ENCODE assay signal across 8 mouse cellular contexts in the genomic region with DNA sequence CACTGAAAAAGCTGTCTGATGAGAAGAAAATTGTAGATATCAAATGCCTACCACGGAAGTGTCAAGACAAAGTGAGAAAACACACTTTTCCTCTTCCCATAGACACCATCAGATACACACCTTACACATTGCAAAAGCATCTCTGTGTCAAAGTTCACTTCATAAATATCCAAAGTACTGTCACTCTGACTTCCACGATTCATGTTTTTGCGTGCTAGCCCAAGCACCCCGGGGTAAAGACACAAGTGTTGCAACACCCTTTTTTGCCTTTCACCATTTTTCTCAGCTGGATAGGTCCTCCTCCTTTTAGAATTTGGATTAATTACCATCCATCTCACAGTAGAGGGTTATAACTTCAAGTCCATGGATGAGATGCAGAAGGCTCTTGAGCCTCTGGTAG. TPM values are rescaled to one million over a fixed set of nuclear protein-coding genes. Genes with fewer than 3 reads are reported as not detected.
A peak's percentile ranks its signal among the peaks of the same experiment; 100 is the strongest.
DNase-seq lines count a peak whose midpoint lies in the region; ATAC-seq and TF ChIP-seq lines count a peak whose summit lies in the region.

No protein-coding gene starts in this region.

- peak overlapping the region; percentile 94 for H3K9ac ChIP-seq in kidney, embryonic 16.5 days (replicated peaks; ENCODE audit: low read length)
- peak overlapping the region; percentile 92 for H3K9ac ChIP-seq in embryonic facial prominence, embryonic 12.5 days
- H3K9ac ChIP-seq in intestine, embryonic 15.5 days = peak overlapping the region; percentile 95; the same call in 1 of the 2 replicates
- 0 out of 2 replicates have a peak overlapping the region, but pooled peaks have one; percentile 90 for H3K9ac ChIP-seq in midbrain, postnatal 0 days (replicated peaks; ENCODE audit: low read length, poor library complexity, severe bottlenecking)

- peaks cover 24% of the 10 kb centered on the region for H3K4me1 ChIP-seq in kidney, embryonic 16.5 days (ENCODE audit: insufficient read depth, low read length)
- H3K4me1 ChIP-seq in embryonic facial prominence, embryonic 12.5 days = peaks cover 12% of the 10 kb centered on the region
- peaks cover 17% of the 10 kb centered on the region for H3K4me1 ChIP-seq in intestine, embryonic 15.5 days (replicated peaks)
- H3K4me1 ChIP-seq in midbrain, postnatal 0 days (ENCODE audit: insufficient read depth, low read length) = peaks cover 12% of the 10 kb centered on the region

- H3K27me3 ChIP-seq in kidney, embryonic 16.5 days (ENCODE audit: insufficient read depth, low read length) = no peaks in the 10 kb centered on the region
- no peaks in the 10 kb centered on the region for H3K27me3 ChIP-seq in embryonic facial prominence, embryonic 12.5 days
- H3K27me3 ChIP-seq in intestine, embryonic 15.5 days (replicated peaks) = no peaks in the 10 kb centered on the region
- H3K27me3 ChIP-seq in midbrain, postnatal 0 days (ENCODE audit: insufficient read depth, low read length) = no peaks in the 10 kb centered on the region

- H3K4me2 ChIP-seq in kidney, embryonic 16.5 days (replicated peaks; ENCODE audit: low read depth, low read length) = peak overlapping the region; percentile 72
- peak overlapping the region; percentile 76 for H3K4me2 ChIP-seq in embryonic facial prominence, embryonic 12.5 days (replicated peaks)
- H3K4me2 ChIP-seq in intestine, embryonic 15.5 days (replicated peaks) = peak overlapping the region; percentile 74
- peak overlapping the region; percentile 97 for H3K4me2 ChIP-seq in midbrain, postnatal 0 days (ENCODE audit: low read depth, low read length, poor library complexity, severe bottlenecking)

- DNase-seq in kidney, adult 18-20 months = no peak
- no peak for DNase-seq in midbrain, postnatal 0 days (ENCODE audit: low spot score)
- DNase-seq in thymus, postnatal 36 days = no peak
- DNase-seq in urinary bladder, postnatal 4 days (ENCODE audit: low spot score in 2 of 2) = no peak
- no peak for DNase-seq in adrenal gland, postnatal 36 days

- no peaks in the 10 kb centered on the region for H3K36me3 ChIP-seq in kidney, embryonic 16.5 days (ENCODE audit: insufficient read depth, low read length)
- no peaks in the 10 kb centered on the region for H3K36me3 ChIP-seq in embryonic facial prominence, embryonic 12.5 days
- H3K36me3 ChIP-seq in intestine, embryonic 15.5 days = no peaks in the 10 kb centered on the region
- H3K36me3 ChIP-seq in midbrain, postnatal 0 days (ENCODE audit: insufficient read depth, low read length) = no peaks in the 10 kb centered on the region

- H3K9me3 ChIP-seq in kidney, embryonic 16.5 days (ENCODE audit: low read length) = no peaks in the 10 kb centered on the region
- no peaks in the 10 kb centered on the region for H3K9me3 ChIP-seq in embryonic facial prominence, embryonic 12.5 days
- no peaks in the 10 kb centered on the region for H3K9me3 ChIP-seq in intestine, embryonic 15.5 days
- H3K9me3 ChIP-seq in midbrain, postnatal 0 days (ENCODE audit: low read length) = no peaks in the 10 kb centered on the region

- WGBS in kidney, embryonic 16.5 days = 87% methylated on average over 4 of the region's 4 CpGs
- 90% methylated on average over 4 of the region's 4 CpGs for WGBS in embryonic facial prominence, embryonic 12.5 days
- WGBS in intestine, embryonic 15.5 days = 83% methylated on average over 4 of the region's 4 CpGs
- 90% methylated on average over 4 of the region's 4 CpGs for WGBS in midbrain, postnatal 0 days

- no peak for ATAC-seq in kidney, embryonic 16.5 days (ENCODE audit: low FRiP score, low TSS enrichment)
- no peak for ATAC-seq in embryonic facial prominence, embryonic 12.5 days (ENCODE audit: insufficient number of reproducible peaks, insufficient read depth, low FRiP score, low TSS enrichment)
- ATAC-seq in intestine, embryonic 15.5 days = no peak
- ATAC-seq in midbrain, postnatal 0 days (ENCODE audit: low FRiP score) = no peak

- no peak overlapping the region for H3K27ac ChIP-seq in kidney, embryonic 16.5 days (ENCODE audit: low read length)
- no peak overlapping the region for H3K27ac ChIP-seq in embryonic facial prominence, embryonic 12.5 days
- H3K27ac ChIP-seq in intestine, embryonic 15.5 days = no peak overlapping the region
- H3K27ac ChIP-seq in midbrain, postnatal 0 days (ENCODE audit: low read depth, low read length) = no peak overlapping the region

- no peak for TF ChIP-seq CTCF in midbrain, postnatal 0 days (IDR thresholded peaks at IDR 0.05)

- H3K4me3 ChIP-seq in kidney, embryonic 16.5 days (ENCODE audit: low read length) = peak overlapping the region; percentile 99
- H3K4me3 ChIP-seq in embryonic facial prominence, embryonic 12.5 days = peak overlapping the region; percentile 99
- peak overlapping the region; percentile 98; the same call in 1 of the 2 replicates for H3K4me3 ChIP-seq in intestine, embryonic 15.5 days (replicated peaks)
- H3K4me3 ChIP-seq in midbrain, postnatal 0 days (ENCODE audit: low read depth, low read length) = peak overlapping the region; percentile 98

RNA-seq across cellular contexts. Expression of a gene that starts 10.8 kb away (rescaled TPM):
- 34.9 and 37.6 TPM in 2 replicates for polyA plus RNA-seq in kidney, embryonic 16.5 days (2015; fragmentation: Nextera tagmentation; extraction: Ambion mirVana)
- polyA plus RNA-seq in embryonic facial prominence, embryonic 12.5 days (2016; fragmentation: Nextera tagmentation; extraction: Ambion mirVana) = 37.6 and 38.6 TPM in 2 replicates
- 35.8 and 36.0 TPM in 2 replicates for polyA plus RNA-seq in intestine, embryonic 15.5 days (2015; fragmentation: Nextera tagmentation; extraction: Ambion mirVana)
- total RNA-seq in midbrain, postnatal 0 days (2014; rRNA removed) = 57.9 and 68.1 TPM in 2 replicates
- 53.2 and 61.5 TPM in 2 replicates for polyA plus RNA-seq in midbrain, postnatal 0 days (2015; fragmentation: Nextera tagmentation; extraction: Ambion mirVana)
- 10 to 100 TPM; 55.5 to 59.7 TPM for total RNA-seq in adrenal gland, postnatal 36 days (2021)

RNA-seq across cellular contexts. Expression of a gene that starts 23.6 kb away (rescaled TPM):
- 42.1 and 45.6 TPM in 2 replicates for polyA plus RNA-seq in kidney, embryonic 16.5 days (2015; fragmentation: Nextera tagmentation; extraction: Ambion mirVana)
- polyA plus RNA-seq in embryonic facial prominence, embryonic 12.5 days (2016; fragmentation: Nextera tagmentation; extraction: Ambion mirVana) = 40.9 and 42.7 TPM in 2 replicates
- polyA plus RNA-seq in intestine, embryonic 15.5 days (2015; fragmentation: Nextera tagmentation; extraction: Ambion mirVana) = 34.3 and 43.5 TPM in 2 replicates
- 40.2 and 58.6 TPM in 2 replicates for total RNA-seq in midbrain, postnatal 0 days (2014; rRNA removed)
- polyA plus RNA-seq in midbrain, postnatal 0 days (2015; fragmentation: Nextera tagmentation; extraction: Ambion mirVana) = 34.0 and 41.4 TPM in 2 replicates
- 10 to 100 TPM; 29.6 to 41.4 TPM for total RNA-seq in adrenal gland, postnatal 36 days (2021)

RNA-seq across cellular contexts. Expression of a gene that starts 29.5 kb away (rescaled TPM):
- polyA plus RNA-seq in kidney, embryonic 16.5 days (2015; fragmentation: Nextera tagmentation; extraction: Ambion mirVana) = 695 and 701 TPM in 2 replicates
- polyA plus RNA-seq in embryonic facial prominence, embryonic 12.5 days (2016; fragmentation: Nextera tagmentation; extraction: Ambion mirVana) = 445 and 455 TPM in 2 replicates
- 572 and 634 TPM in 2 replicates for polyA plus RNA-seq in intestine, embryonic 15.5 days (2015; fragmentation: Nextera tagmentation; extraction: Ambion mirVana)
- 730 and 771 TPM in 2 replicates for total RNA-seq in midbrain, postnatal 0 days (2014; rRNA removed)
- polyA plus RNA-seq in midbrain, postnatal 0 days (2015; fragmentation: Nextera tagmentation; extraction: Ambion mirVana) = 2,426 and 2,595 TPM in 2 replicates
- total RNA-seq in adrenal gland, postnatal 36 days (2021) = 100 to 1,000 TPM; 434 to 448 TPM
